Mouse (Mus musculus) heart, embryonic 10.5 days (tissue): ENCODE results near the gene Frmd4a. TPM values are rescaled to one million over a fixed set of nuclear protein-coding genes. Genes with fewer than 3 reads are reported as not detected.
"Not testable (repeated sequence)": the region's sequence is repeated elsewhere in the genome, so short reads cannot be mapped to it uniquely, and the experiment has no call there.

Source experiments
- DNase-seq: peaks from one replicate; pipeline ENCODE4 v3.0.0-alpha.2; 2017; ENCODE audit warnings: low spot score
- H3K27ac ChIP-seq: fragments of 300-500 bp; sonication (generic); 2 replicates; pipeline ENCODE4 v1.5.1; 2016; ENCODE audit warnings: mild to moderate bottlenecking
- H3K27me3 ChIP-seq: fragments of 300-500 bp; sonication (generic); 2 replicates; pipeline ENCODE4 v1.6.1; 2016; ENCODE audit warnings: mild to moderate bottlenecking; ENCODE audit not compliant: poor library complexity, insufficient read depth, severe bottlenecking
- H3K36me3 ChIP-seq: fragments of 300-500 bp; sonication (generic); 2 replicates; pipeline ENCODE4 v1.6.1; 2016; ENCODE audit warnings: mild to moderate bottlenecking, moderate library complexity
- H3K4me1 ChIP-seq: fragments of 300-500 bp; sonication (generic); 2 replicates; pipeline ENCODE4 v1.6.1; 2016; ENCODE audit warnings: mild to moderate bottlenecking
- H3K4me3 ChIP-seq: fragments of 300-500 bp; sonication (generic); 2 replicates; pipeline ENCODE4 v1.5.1; 2016; ENCODE audit warnings: mild to moderate bottlenecking, moderate library complexity
- H3K9me3 ChIP-seq: fragments of 300-500 bp; sonication (generic); 2 replicates; pipeline ENCODE4 v1.6.1; 2016; ENCODE audit warnings: mild to moderate bottlenecking, moderate library complexity
- WGBS: fragments of 180-500 bp; shearing (Covaris S2); methylation state at CpG from one replicate; pipeline ENCODE4 v1.1.7; 2016; 5-methylcytosine and 5-hydroxymethylcytosine counted together
- polyA plus RNA-seq: library from polyadenylated mRNA; unstranded; fragments of >200 nt; fragmentation: Nextera tagmentation; extraction: Ambion mirVana; gene quantifications from 2 replicates; pipeline ENCODE4 v1.2.1, GENCODE M21; 2016

Gene Frmd4a
- polyA plus RNA-seq, 1 experiment from 2014 or later, result 29.4 TPM

- peaks cover 15% of the 10 kb centered on the region for H3K4me1 ChIP-seq
- no peak overlapping the region for H3K4me3 ChIP-seq
- 48% methylated on average over 15 of the region's 15 CpGs for WGBS
- H3K9me3 ChIP-seq, result no peaks in the 10 kb centered on the region
- no peak for DNase-seq
- no peak overlapping the region for H3K27ac ChIP-seq
- H3K36me3 ChIP-seq, result peaks cover 80% of the 10 kb centered on the region
- no peaks in the 10 kb centered on the region for H3K27me3 ChIP-seq
Observed at GRCm38 (mm10) chr2:4601034-4601890, 583.7 kb downstream of the Frmd4a start.

- no peaks in the 10 kb centered on the region for H3K27me3 ChIP-seq
- H3K4me1 ChIP-seq, result peaks cover 15% of the 10 kb centered on the region
- H3K9me3 ChIP-seq, result no peaks in the 10 kb centered on the region
- peaks cover 80% of the 10 kb centered on the region for H3K36me3 ChIP-seq
- H3K27ac ChIP-seq, result no peak overlapping the region
- WGBS, result 78% methylated on average over 33 of the region's 33 CpGs
- DNase-seq, result no peak
- H3K4me3 ChIP-seq, result no peak overlapping the region
Observed at GRCm38 (mm10) chr2:4603361-4603945, 585.9 kb downstream of the Frmd4a start.

DNA sequence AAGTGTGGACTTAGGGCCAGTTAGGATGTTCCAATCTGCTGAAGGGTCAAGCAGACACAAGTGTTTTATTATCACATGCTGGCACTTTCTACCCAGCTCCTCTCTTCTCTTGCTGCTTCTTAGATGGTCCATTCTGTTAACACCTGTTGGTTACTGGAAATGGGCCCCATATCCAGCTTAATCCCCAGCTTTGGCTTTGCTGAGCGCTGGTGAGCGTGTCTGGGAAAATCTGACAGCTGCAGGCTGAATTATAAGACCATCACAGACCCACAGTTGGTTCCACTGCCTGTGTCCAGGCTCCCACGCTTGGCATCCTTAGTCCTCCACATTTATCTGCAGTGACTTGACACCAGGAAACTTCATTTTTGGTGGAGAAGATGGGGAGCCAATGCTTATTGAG, 589.0 kb downstream of the Frmd4a start:
- DNase-seq, result no peak
- H3K9me3 ChIP-seq, result no peaks in the 10 kb centered on the region
- no peaks in the 10 kb centered on the region for H3K4me1 ChIP-seq
- H3K36me3 ChIP-seq, result peaks cover 94% of the 10 kb centered on the region
- no peak overlapping the region for H3K4me3 ChIP-seq
- whole genome bisulfite sequencing, result 94% methylated on average over 3 of the region's 3 CpGs
- H3K27ac ChIP-seq, result no peak overlapping the region
- no peaks in the 10 kb centered on the region for H3K27me3 ChIP-seq

GRCm38 (mm10) chr2:4608253-4608652, 590.7 kb downstream of the Frmd4a start:
- H3K4me1 ChIP-seq, result no peaks in the 10 kb centered on the region
- H3K27ac ChIP-seq, result no peak overlapping the region
- no peaks in the 10 kb centered on the region for H3K9me3 ChIP-seq
- no peaks in the 10 kb centered on the region for H3K27me3 ChIP-seq
- no peak overlapping the region for H3K4me3 ChIP-seq
- 89% methylated on average over 3 of the region's 3 CpGs for WGBS
- peaks cover 92% of the 10 kb centered on the region for H3K36me3 ChIP-seq
- DNase-seq, result no peak

GRCm38 (mm10) chr2:4609433-4609832, 591.9 kb downstream of the Frmd4a start:
- H3K4me3 ChIP-seq, result no peak overlapping the region
- no peaks in the 10 kb centered on the region for H3K4me1 ChIP-seq
- no peak overlapping the region for H3K27ac ChIP-seq
- no peaks in the 10 kb centered on the region for H3K27me3 ChIP-seq
- H3K36me3 ChIP-seq, result peaks cover 80% of the 10 kb centered on the region
- WGBS, result 86% methylated on average over 10 of the region's 10 CpGs
- no peaks in the 10 kb centered on the region for H3K9me3 ChIP-seq
- DNase-seq, result no peak

GRCm38 (mm10) chr2:4611295-4611694, 593.8 kb downstream of the Frmd4a start:
- no peak overlapping the region for H3K27ac ChIP-seq
- H3K9me3 ChIP-seq, result no peaks in the 10 kb centered on the region
- no peak overlapping the region for H3K4me3 ChIP-seq
- H3K4me1 ChIP-seq, result 0 out of 2 replicates have a peak, but pooled peaks cover 3% of the 10 kb centered on the region
- DNase-seq, result no peak
- peaks cover 62% of the 10 kb centered on the region for H3K36me3 ChIP-seq
- no peaks in the 10 kb centered on the region for H3K27me3 ChIP-seq
- WGBS, result 85% methylated on average over 6 of the region's 6 CpGs

- no peak overlapping the region for H3K27ac ChIP-seq
- no peaks in the 10 kb centered on the region for H3K9me3 ChIP-seq
- 87% methylated on average over 10 of the region's 10 CpGs for WGBS
- H3K27me3 ChIP-seq, result no peaks in the 10 kb centered on the region
- H3K36me3 ChIP-seq, result peaks cover 58% of the 10 kb centered on the region
- 0 out of 2 replicates have a peak, but pooled peaks cover 3% of the 10 kb centered on the region for H3K4me1 ChIP-seq
- no peak for DNase-seq
- no peak overlapping the region for H3K4me3 ChIP-seq
Observed at GRCm38 (mm10) chr2:4611704-4612103, 594.2 kb downstream of the Frmd4a start.

DNA sequence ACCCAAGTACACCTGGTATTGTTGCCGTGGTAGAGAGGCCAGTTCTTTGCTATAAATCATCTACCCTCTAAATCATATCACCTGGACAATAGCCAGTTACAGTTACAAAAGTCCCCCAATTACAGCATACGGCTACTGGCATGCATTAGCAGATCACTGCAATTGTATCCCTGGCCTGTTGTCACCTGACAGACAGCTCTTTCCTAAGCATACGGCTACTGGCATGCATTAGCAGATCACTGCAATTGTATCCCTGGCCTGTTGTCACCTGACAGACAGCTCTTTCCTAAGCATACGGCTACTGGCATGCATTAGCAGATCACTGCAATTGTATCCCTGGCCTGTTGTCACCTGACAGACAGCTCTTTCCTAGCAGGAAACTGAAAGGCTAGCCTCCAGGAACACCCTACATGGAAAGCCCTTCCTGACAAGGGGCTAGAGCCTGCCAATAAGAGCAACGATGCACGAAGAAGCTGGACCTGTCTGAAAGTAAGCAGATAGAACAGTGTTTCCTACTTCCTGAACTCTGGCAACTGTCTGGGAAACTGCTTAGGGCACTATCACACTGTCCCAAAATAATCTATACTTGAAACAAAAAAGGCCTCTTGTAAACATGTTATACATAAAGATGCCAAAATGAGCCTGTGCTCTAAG, 596.9 kb downstream of the Frmd4a start:
- H3K4me1 ChIP-seq, DNase-seq, H3K27ac ChIP-seq, H3K27me3 ChIP-seq, H3K9me3 ChIP-seq, H3K4me3 ChIP-seq: not testable (repeated sequence)
- H3K36me3 ChIP-seq, result peaks cover 33% of the 10 kb centered on the region
- WGBS, result 42% methylated on average over 6 of the region's 6 CpGs

- Histone ChIP-seq H3K27ac (no peak overlapping the region), H3K27me3 (no peaks in the 10 kb centered on the region), H3K4me3 (no peak overlapping the region), H3K36me3 (peaks cover 28% of the 10 kb centered on the region), H3K4me1 (peaks cover 5% of the 10 kb centered on the region; the same call in 1 of the 2 replicates), H3K9me3 (no peaks in the 10 kb centered on the region)
- 90% methylated on average over 2 of the region's 2 CpGs for WGBS
- no peak for DNase-seq
Observed at GRCm38 (mm10) chr2:4615014-4615546, 597.6 kb downstream of the Frmd4a start.

GRCm38 (mm10) chr2:4616995-4617394, 599.5 kb downstream of the Frmd4a start:
- no peak for DNase-seq
- peaks cover 9% of the 10 kb centered on the region for H3K36me3 ChIP-seq
- H3K4me1 ChIP-seq, result peaks cover 11% of the 10 kb centered on the region; the same call in 1 of the 2 replicates
- 89% methylated on average over 4 of the region's 4 CpGs for WGBS
- H3K27ac ChIP-seq, result no peak overlapping the region
- H3K27me3 ChIP-seq, result no peaks in the 10 kb centered on the region
- H3K9me3 ChIP-seq, result no peaks in the 10 kb centered on the region
- H3K4me3 ChIP-seq, result no peak overlapping the region

GRCm38 (mm10) chr2:4619126-4619525, 601.6 kb downstream of the Frmd4a start:
- peaks cover 11% of the 10 kb centered on the region; the same call in 1 of the 2 replicates for H3K4me1 ChIP-seq

DNA sequence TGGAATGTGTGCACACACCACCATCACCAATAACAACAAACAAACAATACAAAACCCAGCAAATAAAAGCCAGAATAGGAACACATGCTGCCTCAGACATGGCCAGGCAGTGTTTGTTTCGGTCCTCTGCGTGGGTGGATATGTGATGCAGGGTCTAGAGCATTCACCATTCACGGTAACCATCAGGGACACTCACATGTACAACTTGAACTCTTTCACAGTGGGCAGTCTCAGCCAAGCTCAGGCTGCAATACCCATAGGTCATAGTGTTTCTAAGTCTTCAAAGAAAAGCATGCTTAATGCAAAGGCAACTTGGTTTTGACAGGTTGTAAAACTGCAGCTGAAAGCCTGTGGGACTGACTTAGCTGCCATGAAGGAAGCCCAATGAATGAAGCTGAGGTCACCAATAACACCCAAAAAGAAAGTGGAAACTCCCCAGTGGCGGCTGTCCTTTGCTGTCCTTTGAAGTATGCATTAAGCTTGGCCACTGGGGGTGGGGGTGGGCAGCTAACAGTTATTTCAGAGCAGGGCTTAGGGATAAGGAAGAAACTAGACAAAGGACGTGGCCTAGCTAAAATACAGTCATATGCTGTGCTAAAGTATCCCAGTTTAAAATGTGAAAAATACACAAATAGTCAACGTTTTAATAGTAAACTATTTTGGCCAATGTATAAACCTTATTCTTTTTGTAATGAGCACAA, 602.5 kb downstream of the Frmd4a start:
- 63% methylated on average over 6 of the region's 6 CpGs for WGBS
- H3K4me1 ChIP-seq, result peaks cover 9% of the 10 kb centered on the region; the same call in 1 of the 2 replicates
- no peak overlapping the region for H3K27ac ChIP-seq

More at GRCm38 (mm10) chr2:4619126-4619525, 601.6 kb downstream of the Frmd4a start:
- peaks cover 13% of the 10 kb centered on the region for H3K36me3 ChIP-seq
- not testable (repeated sequence) for H3K27ac ChIP-seq, DNase-seq, H3K9me3 ChIP-seq, H3K27me3 ChIP-seq, H3K4me3 ChIP-seq

More for the DNA sequence above, 602.5 kb downstream of the Frmd4a start:
- peaks cover 18% of the 10 kb centered on the region for H3K36me3 ChIP-seq
- DNase-seq, result peak; percentile 64
- H3K27me3 ChIP-seq, result no peaks in the 10 kb centered on the region
- no peaks in the 10 kb centered on the region for H3K9me3 ChIP-seq
- no peak overlapping the region for H3K4me3 ChIP-seq
